In the genomic region with DNA sequence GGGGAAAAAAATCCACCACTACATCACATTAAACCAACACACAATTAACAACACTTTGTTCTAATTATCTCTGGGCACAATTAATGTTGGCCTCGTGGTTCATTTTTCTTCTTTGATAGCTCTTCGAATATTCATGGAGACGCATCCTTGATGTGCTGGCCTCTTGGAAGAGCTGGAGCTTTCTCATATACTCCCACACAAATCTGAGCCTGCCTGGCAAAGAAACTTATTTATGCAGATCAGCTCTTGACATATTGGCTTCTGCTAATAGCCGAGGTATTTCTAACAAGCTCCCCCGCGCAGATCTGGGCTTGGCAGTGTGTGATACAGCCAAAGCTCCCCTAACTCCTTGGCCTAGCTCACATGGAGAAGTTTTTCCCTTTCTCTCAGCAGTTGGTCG, we compare ENCODE assay signal across 23 mouse cellular contexts.
DNase-seq lines count a peak whose midpoint lies in the region; ATAC-seq lines count a peak whose summit lies in the region.
"Had no signal": no experiment of that assay in that cellular context is flagged by ENCODE, and none has a peak within 500 bp of the region (broad histone marks: within the 10 kb centered on the region; RNA-seq: fewer than 3 reads in every experiment).

No protein-coding gene starts in this region.

- no peak overlapping the region for H3K9ac ChIP-seq in heart, embryonic 12.5 days
- H3K9ac ChIP-seq: embryonic facial prominence, embryonic 12.5 days; heart, embryonic 15.5 days; liver, postnatal 0 days; neural tube, embryonic 15.5 days had no signal

- no peaks in the 10 kb centered on the region for H3K4me1 ChIP-seq in heart, embryonic 12.5 days (replicated peaks)
- H3K4me1 ChIP-seq: embryonic facial prominence, embryonic 12.5 days; heart, embryonic 15.5 days; limb, embryonic 10.5 days; neural tube, embryonic 15.5 days had no signal

- WGBS in heart, embryonic 12.5 days = 80% methylated on average over 7 of the region's 7 CpGs

- no peak for ATAC-seq in heart, embryonic 12.5 days (ENCODE audit: insufficient number of reproducible peaks, low FRiP score)
- no peak for ATAC-seq in frontal cortex, adult (ENCODE audit: low TSS enrichment)
- ATAC-seq: liver, postnatal 0 days; midbrain, embryonic 16.5 days had no signal

- no peaks in the 10 kb centered on the region for H3K36me3 ChIP-seq in heart, embryonic 12.5 days
- H3K36me3 ChIP-seq: embryonic facial prominence, embryonic 12.5 days; heart, embryonic 15.5 days; limb, embryonic 10.5 days; neural tube, embryonic 15.5 days had no signal

- H3K27me3 ChIP-seq in heart, embryonic 12.5 days (replicated peaks) = no peaks in the 10 kb centered on the region
- H3K27me3 ChIP-seq: embryonic facial prominence, embryonic 12.5 days; heart, embryonic 15.5 days; megakaryocyte, embryonic 14.5 days; neural tube, embryonic 15.5 days had no signal

- no peak overlapping the region for H3K4me2 ChIP-seq in heart, embryonic 12.5 days
- H3K4me2 ChIP-seq: embryonic facial prominence, embryonic 12.5 days; heart, embryonic 15.5 days; neural tube, embryonic 15.5 days had no signal

- no peak overlapping the region for H3K27ac ChIP-seq in heart, embryonic 12.5 days (ENCODE audit: poor library complexity, severe bottlenecking)
- H3K27ac ChIP-seq: embryonic facial prominence, embryonic 12.5 days; heart, embryonic 15.5 days; limb, embryonic 10.5 days; neural tube, embryonic 15.5 days; stomach, postnatal 0 days had no signal

- DNase-seq in layer of hippocampus, adult 11-12 months (ENCODE audit: low spot score) = peak; percentile 29
- DNase-seq in layer of hippocampus, postnatal 25 days (ENCODE audit: extremely low spot score in 1 of 2, low spot score in 1 of 2) = no peak
- peak; percentile 17 to 18 for DNase-seq in right cerebral cortex, adult 2 months (ENCODE audit: low spot score in 2 of 2)
- no peak for DNase-seq in right cerebral cortex, postnatal 25 days
- peak; percentile 51 for DNase-seq in layer of hippocampus, adult 9-11 months
- no peak for DNase-seq in embryo, embryonic 10 days (ENCODE audit: low spot score)
- DNase-seq: B cell, adult 2 months; cerebellum, adult 9-10 months; gastrocnemius, postnatal 14 days; heart, adult 18-20 months; kidney, adult 11 months; liver, postnatal 0 days; thymus, postnatal 25 days had no signal

- no peaks in the 10 kb centered on the region for H3K9me3 ChIP-seq in heart, embryonic 12.5 days (replicated peaks)
- H3K9me3 ChIP-seq: embryonic facial prominence, embryonic 12.5 days; heart, embryonic 15.5 days; limb, embryonic 10.5 days; megakaryocyte, embryonic 14.5 days; neural tube, embryonic 15.5 days had no signal

- H3K4me3 ChIP-seq in heart, embryonic 12.5 days = no peak overlapping the region
- H3K4me3 ChIP-seq: embryonic facial prominence, embryonic 12.5 days; erythroblast, embryonic 14.5 days; heart, embryonic 15.5 days; limb, embryonic 10.5 days; megakaryocyte, embryonic 14.5 days; neural tube, embryonic 15.5 days had no signal

Comparison
In these comparisons a context has a peak if more than half of its experiments do, and no peak if none do; other contexts are left out.
1. DNase-seq: peak in layer of hippocampus, adult 11-12 months (single experiment), right cerebral cortex, adult 2 months (2 of 2) and layer of hippocampus, adult 9-11 months (single experiment); none in layer of hippocampus, postnatal 25 days (0 of 2), right cerebral cortex, postnatal 25 days (single experiment) and embryo, embryonic 10 days (single experiment).